Mouse (Mus musculus): ENCODE results near the gene Mybph. TPM values are rescaled to one million over a fixed set of nuclear protein-coding genes. Genes with fewer than 3 reads are reported as not detected.

The Mybph gene
- 102 and 127 TPM in 2 replicates for polyA plus RNA-seq (2015; fragmentation: Nextera tagmentation; extraction: Ambion mirVana)

- Histone ChIP-seq H3K4me1 (peaks cover 48% of the 10 kb centered on the region), H3K27me3 (no peaks in the 10 kb centered on the region), H3K4me3 (replicated peaks) (peak within 1 kb of the TSS; percentile 12; the same call in 1 of the 2 replicates), H3K4me2 (replicated peaks) (0 out of 2 replicates have a peak within 1 kb of the TSS, but pooled peaks have one; percentile 19), H3K36me3 (no peaks in the 10 kb centered on the region), H3K27ac (replicated peaks) (peak within 1 kb of the TSS; percentile 17), H3K9me3 (replicated peaks) (no peaks in the 10 kb centered on the region), H3K9ac (no peak within 1 kb of the TSS)
- 62% methylated on average over 1 of the region's 1 CpGs for WGBS
- ATAC-seq (ENCODE audit: insufficient number of reproducible peaks, low FRiP score, low TSS enrichment, low read depth) = no peak
Measured at GRCm38 (mm10) chr1:134193126-134193525, at the start of gene Mybph. Mybph (plus strand) TSS chr1:134193448.

- Histone ChIP-seq H3K36me3 (no peaks in the 10 kb centered on the region), H3K4me2 (replicated peaks) (no peak overlapping the region), H3K9me3 (replicated peaks) (no peaks in the 10 kb centered on the region), H3K27me3 (no peaks in the 10 kb centered on the region), H3K27ac (replicated peaks) (no peak overlapping the region), H3K4me1 (0 out of 2 replicates have a peak, but pooled peaks cover 6% of the 10 kb centered on the region), H3K9ac (no peak overlapping the region), H3K4me3 (replicated peaks) (no peak overlapping the region)
- 80% methylated on average over 8 of the region's 8 CpGs for WGBS
- ATAC-seq (ENCODE audit: insufficient number of reproducible peaks, low FRiP score, low TSS enrichment, low read depth) = no peak
Measured at GRCm38 (mm10) chr1:134146066-134146465, 47.2 kb upstream of the Mybph start.

- Histone ChIP-seq H3K36me3 (no peaks in the 10 kb centered on the region), H3K4me2 (replicated peaks) (no peak overlapping the region), H3K9me3 (replicated peaks) (no peaks in the 10 kb centered on the region), H3K27ac (replicated peaks) (no peak overlapping the region), H3K4me1 (no peaks in the 10 kb centered on the region), H3K4me3 (replicated peaks) (no peak overlapping the region), H3K27me3 (no peaks in the 10 kb centered on the region), H3K9ac (no peak overlapping the region)
- 55% methylated on average over 8 of the region's 8 CpGs for WGBS
- no peak for ATAC-seq (ENCODE audit: insufficient number of reproducible peaks, low FRiP score, low TSS enrichment, low read depth)
Measured at GRCm38 (mm10) chr1:134150076-134150475, 43.2 kb upstream of the Mybph start.

- no peaks in the 10 kb centered on the region for H3K36me3 ChIP-seq
- 87% methylated on average over 9 of the region's 9 CpGs for WGBS
- H3K4me1 ChIP-seq = no peaks in the 10 kb centered on the region
- no peak overlapping the region for H3K4me2 ChIP-seq (replicated peaks)
- no peak overlapping the region for H3K27ac ChIP-seq (replicated peaks)
- H3K4me3 ChIP-seq (replicated peaks) = no peak overlapping the region
- no peak overlapping the region for H3K9ac ChIP-seq
- H3K9me3 ChIP-seq (replicated peaks) = no peaks in the 10 kb centered on the region
- no peak for ATAC-seq (ENCODE audit: insufficient number of reproducible peaks, low FRiP score, low TSS enrichment, low read depth)
- H3K27me3 ChIP-seq = no peaks in the 10 kb centered on the region
Measured at GRCm38 (mm10) chr1:134150745-134151144, 42.5 kb upstream of the Mybph start.

- no peaks in the 10 kb centered on the region for H3K36me3 ChIP-seq
- no peak overlapping the region for H3K9ac ChIP-seq
Measured at GRCm38 (mm10) chr1:134151655-134152412, 41.4 kb upstream of the Mybph start.

GRCm38 (mm10) chr1:134152626-134153590 is 40.3 kb upstream of the Mybph start:
- Histone ChIP-seq H3K4me3 (replicated peaks) (no peak overlapping the region), H3K27me3 (no peaks in the 10 kb centered on the region), H3K4me2 (replicated peaks) (no peak overlapping the region), H3K4me1 (no peaks in the 10 kb centered on the region), H3K9ac (no peak overlapping the region), H3K36me3 (no peaks in the 10 kb centered on the region), H3K9me3 (replicated peaks) (no peaks in the 10 kb centered on the region), H3K27ac (replicated peaks) (no peak overlapping the region)
- no peak for ATAC-seq (ENCODE audit: insufficient number of reproducible peaks, low FRiP score, low TSS enrichment, low read depth)
- WGBS = 73% methylated on average over 21 of the region's 21 CpGs

More at GRCm38 (mm10) chr1:134151655-134152412, 41.4 kb upstream of the Mybph start:
- 34% methylated on average over 13 of the region's 13 CpGs for WGBS
- Histone ChIP-seq H3K4me2 (replicated peaks) (no peak overlapping the region), H3K27me3 (no peaks in the 10 kb centered on the region), H3K4me3 (replicated peaks) (no peak overlapping the region), H3K4me1 (no peaks in the 10 kb centered on the region), H3K9me3 (replicated peaks) (no peaks in the 10 kb centered on the region), H3K27ac (replicated peaks) (no peak overlapping the region)
- peak; percentile 72; the same call in 1 of the 2 replicates for ATAC-seq (ENCODE audit: insufficient number of reproducible peaks, low FRiP score, low TSS enrichment, low read depth)

- Histone ChIP-seq H3K4me2 (replicated peaks) (no peak overlapping the region), H3K27ac (replicated peaks) (no peak overlapping the region), H3K4me3 (replicated peaks) (no peak overlapping the region), H3K27me3 (no peaks in the 10 kb centered on the region), H3K9me3 (replicated peaks) (no peaks in the 10 kb centered on the region), H3K9ac (no peak overlapping the region), H3K4me1 (no peaks in the 10 kb centered on the region), H3K36me3 (no peaks in the 10 kb centered on the region)
- ATAC-seq (ENCODE audit: insufficient number of reproducible peaks, low FRiP score, low TSS enrichment, low read depth) = no peak
- 86% methylated on average over 3 of the region's 3 CpGs for WGBS
Measured at GRCm38 (mm10) chr1:134154121-134154520, 39.1 kb upstream of the Mybph start.

GRCm38 (mm10) chr1:134154655-134155054 is 38.6 kb upstream of the Mybph start:
- no peaks in the 10 kb centered on the region for H3K27me3 ChIP-seq
- H3K27ac ChIP-seq (replicated peaks) = no peak overlapping the region
- no peak overlapping the region for H3K9ac ChIP-seq
- H3K4me2 ChIP-seq (replicated peaks) = no peak overlapping the region
- H3K4me1 ChIP-seq = no peaks in the 10 kb centered on the region
- H3K9me3 ChIP-seq (replicated peaks) = no peaks in the 10 kb centered on the region
- no peak for ATAC-seq (ENCODE audit: insufficient number of reproducible peaks, low FRiP score, low TSS enrichment, low read depth)
- no peaks in the 10 kb centered on the region for H3K36me3 ChIP-seq
- WGBS = 56% methylated on average over 3 of the region's 3 CpGs
- H3K4me3 ChIP-seq (replicated peaks) = no peak overlapping the region

- no peak overlapping the region for H3K27ac ChIP-seq (replicated peaks)
- no peaks in the 10 kb centered on the region for H3K9me3 ChIP-seq (replicated peaks)
- H3K4me3 ChIP-seq (replicated peaks) = no peak overlapping the region
- H3K4me2 ChIP-seq (replicated peaks) = no peak overlapping the region
- no peaks in the 10 kb centered on the region for H3K27me3 ChIP-seq
- WGBS = 71% methylated on average over 3 of the region's 3 CpGs
- no peaks in the 10 kb centered on the region; the same call in 1 of the 2 replicates for H3K4me1 ChIP-seq
- H3K36me3 ChIP-seq = no peaks in the 10 kb centered on the region
- no peak overlapping the region for H3K9ac ChIP-seq
- 0 out of 2 replicates have a peak, but pooled peaks have one; percentile 39 for ATAC-seq (ENCODE audit: insufficient number of reproducible peaks, low FRiP score, low TSS enrichment, low read depth)
Measured at GRCm38 (mm10) chr1:134160404-134160803, 32.8 kb upstream of the Mybph start.

GRCm38 (mm10) chr1:134161399-134161798 is 31.8 kb upstream of the Mybph start:
- Histone ChIP-seq H3K4me3 (replicated peaks) (no peak overlapping the region), H3K4me2 (replicated peaks) (no peak overlapping the region), H3K9ac (no peak overlapping the region), H3K27me3 (no peaks in the 10 kb centered on the region), H3K4me1 (no peaks in the 10 kb centered on the region; the same call in 1 of the 2 replicates), H3K9me3 (replicated peaks) (no peaks in the 10 kb centered on the region), H3K27ac (replicated peaks) (no peak overlapping the region), H3K36me3 (no peaks in the 10 kb centered on the region)
- 67% methylated on average over 6 of the region's 6 CpGs for whole genome bisulfite sequencing
- ATAC-seq (ENCODE audit: insufficient number of reproducible peaks, low FRiP score, low TSS enrichment, low read depth) = no peak
